Mouse (Mus musculus) layer of hippocampus, adult 2 months (tissue): ENCODE measurements around the gene Slc25a44. TPM values are rescaled to one million over a fixed set of nuclear protein-coding genes. Genes with fewer than 3 reads are reported as not detected.
A peak's percentile ranks its signal among the peaks of the same experiment; 100 is the strongest.
"Not testable (repeated sequence)": the region's sequence is repeated elsewhere in the genome, so short reads cannot be mapped to it uniquely, and the experiment has no call there.

Experiments
- DNase-seq, 2 experiments: peaks; one replicate each; pipeline ENCODE4 v3.0.0; 2022; ENCODE audit warnings: low spot score in 2 of 2
- H3K27ac ChIP-seq: fragments of 200-600 bp; 2 replicates; pipeline ENCODE4 v1.8.1; 2022
- H3K4me3 ChIP-seq: fragments of 200-600 bp; 2 replicates; pipeline ENCODE4 v1.8.1; 2022; ENCODE audit warnings: mild to moderate bottlenecking
- CTCF ChIP-seq: fragments of 200-600 bp; conservative IDR thresholded peaks from 2 replicates; pipeline ENCODE4 v1.8.1; 2022; ENCODE audit warnings: antibody characterized with exemption, mild to moderate bottlenecking, moderate library complexity
- total RNA-seq, 2 experiments: library from RNA; stranded (reverse); gene quantifications; 2 replicates each; pipeline ENCODE4 v1.2.3; 2021

Gene Slc25a44
- total RNA-seq, 2 experiments from 2014 or later: 69.5 to 71.8 TPM

GRCm38 (mm10) chr3:88395742-88396141 lies 29.2 kb downstream of the Slc25a44 start:
- no peak for DNase-seq
- Histone ChIP-seq H3K27ac (no peak overlapping the region), H3K4me3 (no peak overlapping the region)
- no peak for TF ChIP-seq CTCF

DNA sequence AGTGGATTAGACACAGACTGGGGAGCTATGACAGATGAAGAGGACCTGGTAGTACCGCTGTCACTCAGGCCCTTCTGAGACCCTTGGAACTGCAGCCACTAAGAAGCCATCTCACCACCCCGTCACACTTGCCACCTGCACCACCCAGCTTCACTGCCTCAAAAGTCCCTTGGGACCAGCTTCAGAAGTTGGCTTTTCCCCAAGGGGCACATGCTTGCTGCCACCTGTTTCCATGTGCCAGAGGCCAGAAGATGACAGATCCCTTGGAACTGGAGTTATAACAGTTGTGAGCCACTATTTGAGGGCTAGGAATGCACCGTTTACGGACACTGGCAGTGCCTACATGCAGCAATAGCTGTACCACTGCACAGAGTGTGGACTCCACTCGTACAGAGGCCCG lies 29.7 kb downstream of the Slc25a44 start:
- H3K27ac ChIP-seq: no peak overlapping the region
- TF ChIP-seq CTCF: no peak
- H3K4me3 ChIP-seq: no peak overlapping the region
- DNase-seq: no peak

- no peak for TF ChIP-seq CTCF
- Histone ChIP-seq H3K4me3 (no peak overlapping the region), H3K27ac (no peak overlapping the region)
- DNase-seq: no peak
Observed at GRCm38 (mm10) chr3:88393776-88394375, 31.1 kb downstream of the Slc25a44 start.

DNA sequence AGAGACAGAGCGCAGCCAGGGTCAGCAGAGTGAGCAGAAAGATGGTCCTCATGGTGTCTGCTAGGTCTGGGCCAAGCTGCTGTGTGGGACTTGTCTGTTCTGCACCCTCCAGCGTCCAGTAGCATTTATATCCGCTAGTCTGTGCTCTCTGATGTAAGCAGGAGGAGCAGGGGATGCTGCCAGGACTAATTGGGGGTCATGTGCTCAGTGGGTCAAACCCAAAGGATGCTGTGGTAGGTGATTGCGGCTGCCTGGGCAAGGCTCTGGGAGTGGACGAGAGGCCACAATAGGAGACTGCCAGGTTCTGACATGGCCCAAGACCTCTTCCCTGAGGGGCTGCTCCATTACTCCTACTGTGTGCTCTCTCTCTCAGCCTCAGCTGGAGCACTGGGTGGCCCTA lies 40.6 kb downstream of the Slc25a44 start, which contains the start of gene Bglap:
TSS of gene Bglap (minus strand) at position 101 of the 400 bp plus-strand sequence.
- no peak within 1 kb of the TSS for H3K4me3 ChIP-seq
- no peak for DNase-seq
- TF ChIP-seq CTCF: no peak
- H3K27ac ChIP-seq: no peak within 1 kb of the TSS

DNA sequence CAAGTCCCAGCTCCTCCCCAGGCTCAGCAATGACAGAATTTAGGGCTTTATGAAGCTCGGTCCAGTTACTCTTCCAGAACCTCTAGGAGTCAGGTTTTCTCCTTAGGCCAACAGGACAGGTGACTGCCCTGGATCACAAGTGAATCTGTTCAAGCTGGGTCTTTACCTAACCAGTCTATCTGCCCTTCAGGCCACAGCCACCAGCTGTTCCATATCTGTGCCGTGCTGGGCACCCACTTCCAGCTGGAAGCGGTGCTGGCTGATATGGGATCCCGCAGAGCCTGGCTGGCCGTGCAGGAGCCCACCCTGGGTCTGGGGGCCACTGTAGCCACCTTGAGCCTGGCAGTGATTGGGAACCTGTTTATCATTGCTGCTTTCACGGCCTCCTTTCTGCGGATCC lies 42.6 kb downstream of the Slc25a44 start:
- not testable (repeated sequence) for H3K4me3 ChIP-seq, H3K27ac ChIP-seq, DNase-seq

- DNase-seq, H3K4me3 ChIP-seq, H3K27ac ChIP-seq: not testable (repeated sequence)
Observed at GRCm38 (mm10) chr3:88381389-88382315, 43.3 kb downstream of the Slc25a44 start.

GRCm38 (mm10) chr3:88378599-88378998 lies 46.3 kb downstream of the Slc25a44 start, which contains the start of gene Bglap2:
Gene Bglap2 (minus strand): TSS chr3:88378699.
- not testable (repeated sequence) for H3K4me3 ChIP-seq, DNase-seq, H3K27ac ChIP-seq

DNA sequence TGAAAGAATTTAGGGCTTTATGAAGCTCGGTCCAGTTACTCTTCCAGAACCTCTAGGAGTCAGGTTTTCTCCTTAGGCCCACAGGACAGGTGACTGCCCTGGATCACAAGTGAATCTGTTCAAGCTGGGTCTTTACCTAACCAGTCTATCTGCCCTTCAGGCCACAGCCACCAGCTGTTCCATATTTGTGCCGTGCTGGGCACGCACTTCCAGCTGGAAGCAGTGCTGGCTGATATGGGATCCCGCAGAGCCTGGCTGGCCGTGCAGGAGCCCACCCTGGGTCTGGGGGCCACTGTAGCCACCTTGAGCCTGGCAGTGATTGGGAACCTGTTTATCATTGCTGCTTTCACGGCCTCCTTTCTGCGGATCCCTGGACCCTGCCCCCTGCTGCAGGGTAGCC lies 48.3 kb downstream of the Slc25a44 start:
- H3K4me3 ChIP-seq: peak overlapping the region; percentile 18; the same call in 1 of the 2 replicates
- peak overlapping the region; percentile 53; the same call in 1 of the 2 replicates for H3K27ac ChIP-seq
- DNase-seq: not testable (repeated sequence)

DNA sequence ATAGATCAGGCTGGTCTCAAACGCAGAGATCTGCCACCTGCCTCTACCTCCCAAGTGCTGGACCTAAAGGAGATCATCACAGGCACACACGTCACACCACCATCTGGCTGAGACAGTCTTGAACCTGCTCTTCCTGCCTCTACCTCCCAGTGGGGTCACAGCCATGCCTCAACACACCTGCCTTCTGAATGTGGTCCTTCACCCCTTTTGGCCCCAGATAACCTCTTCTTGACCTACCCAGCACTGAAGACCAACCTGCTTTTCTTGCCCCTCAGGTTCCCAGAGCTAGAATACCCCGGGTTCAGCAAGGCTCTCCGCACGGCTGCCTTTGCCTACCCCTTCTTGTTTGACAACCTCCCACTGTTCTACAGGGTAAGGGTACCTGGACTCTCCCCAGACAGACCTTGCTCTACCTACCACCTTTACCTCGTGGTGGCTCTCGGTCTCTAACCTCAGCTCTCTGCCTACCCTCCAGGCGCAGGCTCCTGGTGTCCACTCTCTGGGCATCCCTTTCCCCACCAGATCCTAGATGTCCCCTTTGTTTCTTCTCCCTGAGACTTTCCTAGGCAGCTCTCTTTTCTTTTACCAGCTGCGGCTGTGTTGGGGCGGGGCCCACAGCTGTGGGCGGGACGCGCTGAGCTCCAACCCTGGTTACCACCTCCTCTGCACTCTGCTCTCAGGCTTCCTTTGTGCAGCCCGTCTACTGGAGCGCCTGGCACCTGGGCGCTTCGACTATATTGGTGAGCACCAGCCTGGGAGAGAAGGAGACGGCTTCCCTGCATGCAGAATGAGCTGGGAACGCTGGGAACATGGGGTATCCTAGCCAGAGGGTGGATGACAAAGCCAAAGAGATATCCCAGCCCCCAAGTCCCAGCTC lies 49.0 kb downstream of the Slc25a44 start:
- Histone ChIP-seq H3K4me3 (peak overlapping the region; percentile 18; the same call in 1 of the 2 replicates), H3K27ac (peak overlapping the region; percentile 53; the same call in 1 of the 2 replicates)
- DNase-seq: not testable (repeated sequence)

DNA sequence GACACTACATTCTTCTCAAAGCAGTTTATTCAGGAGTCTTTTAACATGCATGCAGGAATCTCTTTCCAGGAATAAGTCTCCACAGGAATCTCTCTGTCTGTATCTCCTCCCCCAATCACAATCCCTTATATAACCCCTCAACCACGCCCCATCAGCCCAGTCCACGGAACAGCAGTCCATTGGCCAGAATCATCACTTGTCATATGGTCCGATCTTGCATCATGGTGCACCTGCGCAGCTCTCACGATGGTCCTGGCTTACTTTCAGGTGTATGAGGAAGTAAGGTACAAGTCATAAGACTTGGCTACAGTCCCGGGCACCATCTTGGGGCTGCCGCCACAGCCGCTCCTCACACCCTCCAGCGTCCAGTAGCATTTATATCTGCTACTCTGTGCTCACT lies 52.3 kb downstream of the Slc25a44 start, which contains the start of gene Bglap3:
TSS of gene Bglap3 (minus strand) at position 101 of the 400 bp plus-strand sequence.
- not testable (repeated sequence) for H3K27ac ChIP-seq, H3K4me3 ChIP-seq, DNase-seq

DNA sequence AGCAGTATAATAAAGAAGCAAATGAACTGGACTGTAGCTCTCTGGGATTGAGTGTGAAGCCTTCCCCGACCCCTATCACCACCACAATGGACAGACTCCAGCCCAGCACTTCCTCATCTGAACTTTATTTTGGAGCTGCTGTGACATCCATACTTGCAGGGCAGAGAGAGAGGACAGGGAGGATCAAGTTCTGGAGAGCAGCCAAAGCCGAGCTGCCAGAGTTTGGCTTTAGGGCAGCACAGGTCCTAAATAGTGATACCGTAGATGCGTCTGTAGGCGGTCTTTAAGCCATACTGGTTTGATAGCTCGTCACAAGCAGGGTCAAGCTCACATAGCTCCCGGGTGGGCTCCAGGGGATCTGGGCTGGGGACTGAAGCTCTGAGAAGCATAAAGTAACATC lies 56.4 kb downstream of the Slc25a44 start:
- not testable (repeated sequence) for H3K27ac ChIP-seq, DNase-seq, H3K4me3 ChIP-seq

- H3K4me3 ChIP-seq, H3K27ac ChIP-seq, DNase-seq: not testable (repeated sequence)
Observed at GRCm38 (mm10) chr3:88367517-88367916, 57.4 kb downstream of the Slc25a44 start.

DNA sequence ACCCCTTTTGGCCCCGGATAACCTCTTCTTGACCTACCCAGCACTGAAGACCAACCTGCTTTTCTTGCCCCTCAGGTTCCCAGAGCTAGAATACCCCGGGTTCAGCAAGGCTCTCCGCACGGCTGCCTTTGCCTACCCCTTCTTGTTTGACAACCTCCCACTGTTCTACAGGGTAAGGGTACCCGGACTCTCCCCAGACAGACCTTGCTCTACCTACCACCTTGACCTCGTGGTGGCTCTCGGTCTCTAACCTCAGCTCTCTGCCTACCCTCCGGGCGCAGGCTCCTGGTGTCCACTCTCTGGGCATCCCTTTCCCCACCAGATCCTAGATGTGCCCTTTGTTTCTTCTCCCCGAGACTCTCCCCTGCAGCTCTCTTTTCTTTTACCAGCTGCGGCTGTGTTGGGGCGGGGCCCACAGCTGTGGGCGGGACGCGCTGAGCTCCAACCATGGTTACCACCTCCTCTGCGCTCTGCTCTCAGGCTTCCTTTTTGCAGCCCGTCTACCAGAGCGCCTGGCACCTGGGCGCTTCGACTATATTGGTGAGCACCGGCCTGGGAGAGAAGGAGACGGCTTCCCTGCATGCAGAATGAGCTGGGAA lies 58.0 kb downstream of the Slc25a44 start:
- H3K27ac ChIP-seq: peak overlapping the region; percentile 70; the same call in 1 of the 2 replicates
- peak; percentile 47 to 51 for DNase-seq
- peak overlapping the region; percentile 38; the same call in 1 of the 2 replicates for H3K4me3 ChIP-seq
